Mouse (Mus musculus) embryonic stem cell, embryonic (primary cell): ENCODE results near the gene Cst7.

Source experiments
- CTCF ChIA-PET, 4 experiments: fragments of 300-600 bp in 2 of 4; fragments of 350-600 bp in 2 of 4; sonication (Branson Sonifier 250); formaldehyde crosslinking; loops; one replicate each; lab custom pipeline; 2022; ENCODE audit warnings: inconsistent platforms in 2 of 4; lab: Charles Lee
- POLR2A ChIA-PET, 4 experiments: fragments of 300-600 bp in 2 of 4; fragments of 350-600 bp in 2 of 4; sonication (Branson Sonifier 250); formaldehyde crosslinking; loops; one replicate each; lab custom pipeline; 2022; ENCODE audit warnings: antibody characterized with exemption in 4 of 4, inconsistent platforms in 1 of 4; lab: Charles Lee

The Cst7 gene

GRCm38 (mm10) chr2:150608872-150609560 is 38.8 kb downstream of the Cst7 start:
- POLR2A ChIA-PET, result interaction anchor here in 3 of 4 experiments (0.6 to 3.4 kb wide), 31 partner anchors 17 to 296 kb away, joined by 3 to 53 read pairs (median 3); partner anchors contain the start of genes Acss1 (in 3 of the 3), 3300002I08Rik (in 1 of the 3) and Abhd12 (in 1 of the 3)
- CTCF ChIA-PET, result interaction anchor here (0.6 to 3.5 kb wide), 14 partner anchors 59 to 400 kb away, joined by 3 to 18 read pairs (median 4); partner anchors contain the start of gene Acss1 (in 1 of the 4)

- ChIA-PET POLR2A (interaction anchor here in 3 of 4 experiments (0.6 to 3.4 kb wide), 10 partner anchors 24 to 64 kb away, joined by 3 to 25 read pairs (median 5); partner anchors contain the start of gene Acss1 (in 2 of the 3)), CTCF (interaction anchor here (0.7 to 3.5 kb wide), 10 partner anchors 8 to 152 kb away, joined by 3 to 18 read pairs (median 4); partner anchors contain the start of gene Entpd6 (in 1 of the 4))
Measured at GRCm38 (mm10) chr2:150610097-150610496, 39.9 kb downstream of the Cst7 start.

DNA sequence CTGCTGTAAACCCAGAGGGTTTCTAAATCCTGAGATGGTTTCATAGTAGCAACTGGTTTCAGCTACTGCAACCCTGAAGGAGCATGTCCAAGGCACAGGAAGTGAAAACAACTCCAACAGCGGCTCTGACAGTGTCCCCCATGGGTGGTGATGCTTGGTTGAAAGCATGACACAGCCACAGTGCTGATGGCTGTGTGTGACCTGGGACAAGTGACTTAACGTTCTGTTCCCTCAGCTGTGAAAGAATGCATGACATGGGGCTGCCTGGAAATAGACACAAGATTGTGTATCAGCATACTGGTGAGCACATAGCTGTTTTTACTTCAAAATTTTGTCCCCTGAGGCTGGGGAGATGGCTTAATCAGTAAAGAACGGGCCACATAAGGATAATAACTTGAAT is 51.5 kb downstream of the Cst7 start:
- ChIA-PET CTCF (interaction anchor here in 1 of 4 experiments (0.8 kb wide), 1 partner anchor 53 kb away, joined by 3 read pairs; no protein-coding TSS in a partner anchor), POLR2A (interaction anchor here in 2 of 4 experiments (1.0 to 3.3 kb wide), 5 partner anchors 27 to 46 kb away, joined by 3 to 13 read pairs (median 5); partner anchors contain the start of gene Acss1 (in 1 of the 2))

DNA sequence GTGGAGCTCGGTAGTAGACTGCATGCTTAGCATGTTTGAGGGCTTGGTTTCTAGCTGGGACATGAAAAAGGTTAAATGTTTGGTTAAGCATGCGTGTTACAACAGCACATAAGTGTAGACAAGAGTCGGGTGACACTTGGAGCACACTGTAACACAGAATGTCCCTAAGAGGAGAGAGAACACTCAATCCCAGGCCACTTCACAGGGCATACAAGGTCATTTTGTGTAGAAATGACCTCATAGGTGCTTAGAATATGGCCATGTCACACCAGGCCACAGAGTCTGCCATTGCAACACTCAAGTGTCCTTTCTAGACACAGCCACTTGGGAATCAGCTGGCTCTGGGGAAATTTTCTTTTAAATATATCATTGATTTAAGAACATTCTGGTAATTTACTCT is 53.7 kb downstream of the Cst7 start:
- CTCF ChIA-PET, result no interaction called here
- POLR2A ChIA-PET, result interaction anchor here in 2 of 4 experiments (1.2 to 3.3 kb wide), 2 partner anchors 33 to 43 kb away, joined by 3 to 13 read pairs; no protein-coding TSS in a partner anchor

DNA sequence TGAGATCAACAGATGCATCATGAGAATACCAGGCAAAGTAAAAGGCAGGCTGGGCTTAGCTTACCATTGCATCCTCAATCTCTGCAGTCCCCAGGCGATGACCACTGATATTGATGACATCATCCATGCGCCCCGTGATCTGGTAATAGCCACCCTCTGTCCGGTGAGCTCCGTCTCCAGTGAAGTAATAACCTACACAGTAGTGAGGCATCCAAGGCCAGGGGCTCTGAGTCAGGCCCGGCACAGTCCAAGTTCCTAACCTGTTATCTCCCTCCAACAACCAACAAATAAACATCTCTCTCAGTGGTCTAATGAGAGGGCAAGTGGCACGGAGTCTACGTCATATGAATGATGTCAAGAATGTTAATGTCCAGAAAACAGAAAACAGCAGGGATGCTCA is 54.7 kb downstream of the Cst7 start:
- ChIA-PET POLR2A (interaction anchor here in 1 of 4 experiments (1.1 kb wide), 1 partner anchor 10 kb away, joined by 5 read pairs; no protein-coding TSS in a partner anchor), CTCF (interaction anchor here in 1 of 4 experiments (1.4 kb wide), 1 partner anchor 50 kb away, joined by 5 read pairs; no protein-coding TSS in a partner anchor)

- ChIA-PET POLR2A (interaction anchor here in 3 of 4 experiments (0.5 to 1.6 kb wide), 4 partner anchors 13 to 41 kb away, joined by 3 to 4 read pairs (median 3); partner anchors contain the start of genes Acss1 (in 1 of the 3) and Apmap (in 1 of the 3)), CTCF (no interaction called here)
Measured at GRCm38 (mm10) chr2:150627140-150627539, 56.9 kb downstream of the Cst7 start.
